Mouse (Mus musculus) embryonic fibroblast, embryonic 13.5 days (primary cell): ENCODE results near the gene Ccl24.

Experiments
- CTCF ChIP-seq: IDR thresholded peaks from 2 replicates; pipeline ENCODE4 v1.5.1; 2011; ENCODE audit warnings: mild to moderate bottlenecking, control low read depth, low read length, moderate library complexity, borderline replicate concordance; ENCODE audit not compliant: insufficient read depth
- POLR2A ChIP-seq: IDR thresholded peaks from 2 replicates; pipeline ENCODE4 v1.6.1; 2011; ENCODE audit warnings: low read depth, mild to moderate bottlenecking, control low read depth, low read length, moderate library complexity

- TF ChIP-seq CTCF = no peak
- TF ChIP-seq POLR2A = no peak
Measured at GRCm38 (mm10) chr5:135524087-135524486, 48.8 kb downstream of the Ccl24 start.
